Mouse (Mus musculus) skeletal muscle tissue, adult 2 months (tissue): ENCODE results near the gene Col4a2.

Experiments used
- DNase-seq: peaks from one replicate; pipeline ENCODE4 v3.0.0-alpha.2; 2012; ENCODE audit warnings: low read depth, low spot score

Col4a2 gene

DNA sequence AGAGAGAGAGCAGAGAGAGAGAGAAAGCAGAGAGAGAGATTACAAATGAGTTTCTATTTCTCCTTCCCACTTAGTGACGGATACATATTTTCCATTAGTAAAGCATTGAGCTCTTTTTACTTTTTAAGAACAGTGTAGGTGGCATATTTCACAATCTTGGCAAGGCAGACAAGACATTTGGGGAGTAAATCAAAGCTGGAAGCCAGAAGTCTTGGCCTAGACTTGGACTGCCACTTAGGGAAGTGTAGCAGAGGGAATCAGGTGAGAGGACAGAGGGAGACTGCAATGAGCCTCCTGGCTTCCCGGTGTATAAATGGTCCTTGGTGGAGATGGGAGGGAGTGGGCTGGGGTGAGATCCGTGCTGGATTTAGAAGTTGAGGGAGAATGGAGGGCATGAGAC lies 70.3 kb downstream of the Col4a2 start:
- no peak for DNase-seq

DNA sequence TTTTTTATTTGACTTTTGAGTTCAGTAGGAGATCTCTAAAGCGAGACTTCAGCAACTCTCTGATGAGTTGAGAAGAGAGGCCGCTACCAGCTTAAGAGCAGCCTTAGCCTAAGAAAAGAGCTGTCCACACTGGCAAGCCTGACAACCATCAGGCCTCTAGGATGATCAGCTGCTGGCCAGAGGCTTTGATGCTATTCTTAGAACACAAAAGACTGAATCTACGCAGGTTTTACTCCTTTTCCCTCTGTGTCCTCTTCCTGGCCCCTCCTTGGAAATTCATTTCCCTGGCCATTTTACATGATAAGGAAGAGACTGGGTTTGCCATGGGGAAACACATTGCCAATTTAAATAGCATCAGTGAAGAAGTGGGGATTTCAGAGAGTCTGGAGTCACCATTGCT lies 70.8 kb downstream of the Col4a2 start:
- no peak for DNase-seq

DNA sequence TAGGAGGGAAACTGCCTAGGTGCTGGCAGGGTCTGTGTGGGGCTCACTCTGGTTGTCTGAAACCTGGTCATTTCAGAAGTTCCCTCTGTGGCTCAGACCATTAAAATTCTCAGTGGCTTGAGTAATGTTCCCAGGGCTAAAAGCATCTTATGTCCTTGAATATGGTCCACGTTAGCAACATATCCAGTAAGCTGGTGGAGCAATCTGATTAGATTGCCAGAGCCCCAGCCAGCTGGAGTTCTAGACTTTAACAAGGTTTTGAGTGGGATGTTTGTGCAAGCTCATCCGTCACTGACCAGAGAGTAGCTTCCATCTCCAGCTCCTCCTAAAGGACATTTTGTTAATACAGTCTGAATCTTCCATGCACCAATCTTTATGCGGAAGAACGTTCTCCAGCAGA lies 72.2 kb downstream of the Col4a2 start:
- DNase-seq: no peak

DNA sequence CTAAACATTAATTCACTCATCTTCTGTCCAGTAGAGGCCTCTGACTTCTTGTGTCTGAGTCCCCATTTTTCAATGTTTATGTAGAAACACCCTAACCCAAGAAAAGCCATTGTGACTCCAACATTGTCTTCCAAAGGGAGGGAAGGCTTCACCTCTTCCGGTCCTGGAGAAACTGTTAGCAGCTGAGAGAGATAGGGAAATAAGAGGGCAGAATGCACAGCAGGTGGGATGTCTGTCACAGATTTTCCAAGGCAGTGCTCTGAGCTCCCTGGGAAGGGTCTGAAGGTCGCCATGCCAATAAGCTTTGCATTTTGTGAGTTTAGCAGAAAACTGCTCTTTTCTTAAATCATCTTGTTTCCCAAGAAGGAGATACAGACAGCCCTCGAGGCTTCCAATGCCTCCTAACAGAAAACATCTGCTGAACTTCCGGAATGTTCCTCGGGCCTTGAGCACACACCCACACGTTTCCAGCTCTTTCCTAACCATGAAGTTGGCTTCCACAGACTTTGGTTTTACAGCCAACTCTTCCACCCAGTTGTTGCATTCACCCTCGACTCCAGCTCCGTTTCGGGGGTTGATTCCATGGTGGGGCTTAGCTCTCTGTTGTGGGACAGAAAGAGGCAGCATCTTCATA lies 72.8 kb downstream of the Col4a2 start:
- peak; percentile 69 for DNase-seq

DNA sequence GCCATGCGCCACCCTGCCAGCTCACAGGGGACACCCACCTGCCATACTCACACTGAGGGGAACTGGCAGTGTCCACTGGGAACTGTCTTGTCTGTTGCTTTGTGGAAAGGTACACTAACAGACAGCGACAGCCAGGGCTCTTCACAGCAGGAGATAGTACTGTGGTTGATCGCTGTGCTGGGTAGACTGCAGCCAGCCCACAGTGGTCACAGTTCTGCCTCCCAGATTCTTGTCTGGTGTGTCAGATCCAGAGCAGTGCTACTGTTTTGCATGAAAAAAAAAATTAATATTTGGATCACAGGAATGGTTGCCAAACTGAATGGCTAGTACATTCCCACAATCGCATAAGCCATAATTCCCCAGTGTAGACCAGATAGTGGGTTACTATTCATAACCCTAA lies 74.7 kb downstream of the Col4a2 start:
- no peak for DNase-seq

DNA sequence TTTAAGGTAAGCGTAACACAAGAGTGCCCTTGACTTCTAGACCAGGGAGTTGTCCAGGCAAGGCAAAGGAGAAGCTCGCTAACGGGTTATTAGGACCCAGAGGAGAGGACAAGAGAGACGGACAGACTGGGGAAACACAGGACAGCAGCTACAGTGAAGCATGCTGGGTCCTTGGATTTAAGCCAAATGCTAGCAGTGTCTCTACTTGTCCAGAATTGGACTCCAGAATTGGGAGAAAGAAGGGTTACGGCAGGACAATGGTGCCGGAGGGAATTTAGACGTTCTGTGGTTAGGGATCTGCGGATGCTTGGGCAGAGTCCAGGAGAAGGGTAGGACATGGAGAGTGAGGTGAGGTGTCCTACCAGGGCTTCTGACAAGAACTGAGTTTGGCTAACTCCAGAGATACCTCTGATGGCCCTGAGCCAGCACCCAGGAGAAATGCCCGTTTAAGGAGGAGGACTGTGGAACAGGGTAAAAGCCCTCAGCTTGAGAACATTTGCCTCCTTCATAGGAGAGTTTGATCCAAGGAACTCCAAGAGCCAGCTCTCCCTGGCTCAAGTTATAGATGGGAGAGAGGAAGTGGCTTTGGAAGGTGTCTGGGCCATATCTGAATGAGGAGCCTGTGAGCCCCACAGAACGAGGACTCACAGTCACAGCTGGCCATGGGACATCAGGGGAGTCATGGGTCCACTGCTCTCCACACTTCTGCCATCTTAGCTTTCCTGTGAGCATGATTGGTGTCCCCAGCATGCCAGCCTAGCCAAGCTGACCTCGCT lies 76.9 kb downstream of the Col4a2 start:
- no peak for DNase-seq

DNA sequence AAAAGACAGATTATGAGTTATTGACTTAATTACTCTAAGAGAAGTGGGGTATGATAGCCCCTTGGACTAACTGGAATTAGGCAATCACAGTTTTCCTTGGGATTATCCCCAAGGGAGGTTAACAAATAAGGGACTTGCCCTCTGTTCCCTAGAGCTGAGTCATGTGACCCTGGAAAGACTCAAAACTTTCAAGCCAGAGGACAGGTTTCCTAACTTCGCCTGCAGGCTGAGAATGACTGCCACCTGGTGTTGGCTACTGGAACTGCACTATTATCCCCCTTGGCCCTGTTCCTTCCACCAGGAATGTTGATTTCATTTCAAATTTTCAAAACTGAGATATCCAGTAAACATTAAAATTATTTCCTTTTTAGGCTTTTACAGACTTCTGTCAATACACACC lies 80.1 kb downstream of the Col4a2 start:
- peak; percentile 75 for DNase-seq

DNA sequence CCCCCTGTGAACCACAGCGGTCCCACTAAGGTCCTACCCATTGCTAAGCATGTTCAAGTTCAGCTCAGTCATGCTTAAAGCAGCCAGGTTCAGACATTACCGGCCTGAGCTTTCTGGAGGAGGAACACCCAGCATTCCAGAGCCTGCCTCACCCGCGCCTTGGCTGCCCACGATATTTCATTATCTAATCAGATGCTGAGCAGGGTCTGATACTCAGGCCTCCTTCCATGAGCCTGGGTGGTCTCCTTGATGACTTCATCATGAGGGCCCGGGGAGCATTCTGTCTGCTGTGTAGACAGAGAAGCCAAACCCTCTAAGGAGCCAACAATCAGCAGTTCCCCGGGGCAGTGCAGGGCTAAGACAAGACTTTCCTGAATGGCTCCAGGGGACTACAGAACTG lies 80.6 kb downstream of the Col4a2 start:
- no peak for DNase-seq

DNA sequence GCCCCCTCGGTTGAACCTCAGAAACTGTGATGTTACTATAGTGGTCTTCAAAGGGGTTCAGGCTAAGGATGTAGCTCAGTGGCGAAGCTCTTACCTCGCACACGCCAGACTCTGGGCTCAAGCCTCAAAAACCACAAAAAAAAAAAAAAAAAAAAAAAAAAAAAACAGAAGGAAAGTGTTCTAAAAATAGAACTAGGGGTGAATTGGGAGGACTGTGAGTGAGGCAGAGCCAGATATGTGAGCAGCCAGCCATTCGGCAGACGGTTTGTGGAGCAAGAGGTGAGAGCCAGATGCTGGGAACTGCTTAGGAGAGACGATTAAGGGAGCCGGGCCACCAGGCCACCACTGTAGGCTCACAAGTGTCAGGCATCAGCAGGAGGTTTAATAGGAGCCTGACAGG lies 81.0 kb downstream of the Col4a2 start:
- no peak for DNase-seq

DNA sequence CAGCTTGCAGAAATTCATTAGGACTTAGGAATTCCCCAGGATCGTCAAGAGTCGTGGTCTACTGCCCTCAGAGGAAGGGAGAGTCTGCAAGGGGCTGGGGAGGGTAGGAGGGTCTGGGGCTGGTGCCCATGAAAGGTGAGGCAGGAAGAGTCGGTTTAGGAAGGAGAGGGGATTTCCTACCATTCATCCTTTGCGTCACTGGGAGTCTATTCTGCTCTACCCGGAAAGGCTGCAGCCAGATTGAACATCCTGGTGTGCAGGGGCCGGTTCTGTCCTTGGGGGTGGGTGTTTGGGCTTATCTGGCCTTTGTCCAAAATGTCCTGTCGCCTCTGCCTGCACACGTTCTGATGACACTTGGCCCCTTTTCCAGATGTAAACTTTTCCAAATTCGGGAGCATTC lies 82.2 kb downstream of the Col4a2 start:
- no peak for DNase-seq

DNA sequence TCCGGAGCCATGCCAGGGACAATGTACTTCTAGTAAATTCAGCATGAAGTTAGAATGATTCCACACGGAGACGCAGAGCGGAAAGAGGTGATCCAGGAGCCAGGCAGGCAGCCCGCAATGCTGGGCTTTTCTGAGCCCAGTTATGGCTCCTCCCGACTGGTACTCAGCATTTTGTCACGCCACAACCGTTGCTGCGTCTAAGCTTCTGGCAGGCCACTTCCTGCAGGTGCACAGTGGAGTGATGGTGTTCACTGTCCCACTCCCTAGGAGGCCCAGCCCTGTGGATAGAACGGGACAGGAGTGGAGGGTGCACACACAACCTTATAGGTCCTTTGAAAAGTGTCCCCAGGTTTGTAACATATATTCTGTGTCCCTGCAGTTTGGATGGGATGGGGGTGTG lies 83.0 kb downstream of the Col4a2 start:
- no peak for DNase-seq

DNA sequence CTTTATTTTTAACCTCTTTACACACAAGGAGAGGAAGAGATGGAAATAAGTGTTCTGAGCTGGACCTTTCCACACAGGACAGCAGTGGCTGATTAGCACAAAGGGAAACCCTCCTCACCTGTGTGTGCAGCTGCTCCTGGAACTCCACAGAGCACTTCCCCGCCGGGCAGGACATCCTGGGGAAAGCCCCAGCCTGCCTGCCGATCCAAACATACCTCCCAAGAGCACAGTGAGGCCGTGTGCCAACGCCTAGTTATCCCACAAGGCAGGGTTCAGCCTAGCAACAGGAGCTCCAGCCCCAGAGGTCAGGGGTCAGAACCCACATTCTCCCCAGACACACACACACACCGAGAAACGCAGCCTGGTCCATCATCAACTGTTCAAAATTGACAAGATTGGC lies 83.5 kb downstream of the Col4a2 start:
- no peak for DNase-seq

DNA sequence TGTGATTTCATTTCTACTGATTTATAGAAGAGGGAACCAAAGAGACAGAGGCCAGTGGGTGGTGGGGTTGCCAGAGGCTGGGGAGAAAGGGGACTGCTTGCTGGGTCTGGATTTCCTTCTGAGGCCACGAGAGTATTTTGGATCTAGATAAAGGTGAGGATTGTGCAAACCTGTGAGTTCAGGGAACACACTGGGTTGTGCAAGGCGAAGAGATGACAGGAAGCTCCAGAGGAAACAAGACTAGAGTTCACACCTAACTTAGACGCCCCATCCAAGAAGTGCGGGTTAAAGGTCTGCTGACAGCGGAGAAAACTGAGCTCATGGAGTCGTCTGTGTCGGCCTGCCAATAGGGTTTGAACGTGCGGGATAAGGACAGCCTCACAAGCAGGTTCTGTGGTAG lies 84.5 kb downstream of the Col4a2 start:
- no peak for DNase-seq

DNA sequence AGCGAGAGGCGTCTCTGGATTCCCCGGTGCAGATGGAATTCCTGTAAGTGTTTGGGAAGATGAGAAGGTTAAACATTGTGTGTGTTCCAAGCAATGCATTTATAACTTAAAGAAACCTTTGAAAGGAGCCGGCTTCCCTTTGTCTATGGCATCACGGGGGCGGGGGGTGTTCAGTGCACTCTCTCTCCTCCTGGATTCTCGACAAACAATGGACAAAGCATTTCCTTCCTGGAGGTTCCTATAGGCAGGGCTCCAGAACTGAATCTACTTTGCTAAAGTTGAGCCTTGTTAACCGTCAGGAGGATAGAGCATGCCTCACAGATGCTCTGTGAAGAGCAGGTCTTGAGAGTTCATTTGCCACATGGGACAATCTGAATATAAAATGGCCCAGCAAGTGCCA lies 87.1 kb downstream of the Col4a2 start:
- DNase-seq: no peak

DNA sequence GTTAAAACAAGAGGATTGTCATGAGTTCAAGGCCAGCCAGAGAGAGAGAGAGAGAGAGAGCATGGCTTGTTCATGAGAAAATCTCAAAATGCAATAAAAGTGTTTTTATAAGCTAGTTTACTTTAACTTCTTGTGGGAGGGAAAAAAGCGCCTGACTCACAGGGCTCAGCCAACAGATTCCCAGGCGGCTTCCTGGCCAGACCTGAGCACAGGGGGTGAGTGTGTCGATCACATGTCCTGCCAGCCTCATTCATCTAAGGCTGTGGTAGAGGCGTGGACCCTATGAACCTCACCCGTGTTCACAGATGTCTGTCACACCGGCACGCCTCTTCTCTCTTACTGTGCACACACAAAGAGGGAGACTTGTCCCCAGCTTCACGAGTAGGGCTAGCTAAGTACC lies 87.6 kb downstream of the Col4a2 start:
- DNase-seq: no peak

DNA sequence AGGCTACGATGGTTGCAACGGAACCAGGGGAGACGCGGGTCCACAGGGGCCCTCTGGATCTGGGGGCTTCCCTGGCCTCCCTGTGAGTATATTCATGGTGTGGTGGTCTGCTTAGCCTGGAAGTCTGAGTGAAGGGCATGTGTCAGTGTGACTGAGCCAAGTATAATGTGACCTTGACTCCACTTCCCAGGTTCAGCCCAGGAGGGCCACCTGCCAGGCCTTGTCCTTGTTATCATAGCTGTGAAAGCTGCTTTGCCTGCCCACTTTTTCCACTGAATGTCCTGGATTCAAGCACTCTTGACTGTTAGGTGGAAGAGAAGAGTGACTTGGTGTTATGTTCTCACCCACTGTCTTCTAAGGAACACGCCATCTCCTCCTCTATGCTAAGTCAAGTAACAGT lies 88.6 kb downstream of the Col4a2 start:
- no peak for DNase-seq

DNA sequence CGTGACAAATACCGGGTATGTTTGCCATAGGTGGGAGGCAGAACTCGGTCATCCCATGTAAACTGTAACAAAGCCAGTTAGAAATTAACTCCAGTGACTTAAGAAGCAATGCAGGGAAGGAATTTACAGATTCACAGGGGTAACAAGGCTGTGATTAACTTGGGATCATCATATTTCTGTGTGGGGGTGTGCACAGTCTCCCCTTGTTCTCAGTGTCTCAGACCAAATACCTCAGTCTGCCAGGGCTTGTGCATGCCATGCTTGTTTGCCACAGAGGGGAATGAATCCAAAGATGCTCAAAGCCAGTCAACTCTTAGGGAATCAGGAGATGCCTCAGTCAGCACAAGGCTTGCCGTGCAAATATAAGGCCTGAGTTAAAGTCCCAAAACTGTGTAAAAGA lies 89.6 kb downstream of the Col4a2 start:
- no peak for DNase-seq

DNA sequence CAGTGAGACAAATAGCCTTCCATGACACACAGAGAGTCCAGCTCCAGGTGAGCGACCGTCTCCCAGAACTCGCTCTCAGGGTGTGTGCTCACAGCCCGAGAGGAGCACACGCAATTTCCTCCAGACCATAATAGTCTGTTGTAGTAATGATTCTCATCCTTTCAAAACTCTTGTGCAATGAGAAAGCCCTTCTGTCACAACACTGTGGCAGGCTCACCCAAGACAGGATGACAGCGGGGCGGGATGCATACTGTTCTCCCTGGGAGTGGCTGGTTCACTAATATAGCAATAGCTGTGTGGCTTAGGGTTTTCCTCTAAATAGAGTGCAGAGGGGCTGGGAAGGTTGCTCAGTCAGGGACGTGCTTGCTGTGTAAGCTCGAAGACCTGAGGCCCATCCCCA lies 91.2 kb downstream of the Col4a2 start:
- no peak for DNase-seq

DNA sequence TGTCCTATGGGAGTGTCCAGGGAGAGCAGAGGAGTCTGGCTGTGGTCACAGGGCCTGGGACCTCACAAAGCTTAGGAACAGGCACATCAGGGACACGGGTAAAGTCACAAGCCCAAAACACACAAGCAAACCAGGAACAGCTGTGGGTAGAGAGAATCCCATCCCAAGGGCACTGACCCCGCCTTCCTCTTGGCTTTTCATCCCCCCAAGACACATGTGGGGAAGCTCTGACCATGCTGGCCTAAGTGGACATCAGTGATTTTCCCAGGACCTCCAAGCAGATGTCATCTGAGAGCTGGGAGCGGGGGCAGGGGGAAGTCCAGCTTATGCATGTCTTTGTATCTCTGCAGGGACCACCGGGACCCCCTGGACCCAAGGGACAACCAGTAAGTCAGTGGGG lies 92.0 kb downstream of the Col4a2 start:
- no peak for DNase-seq

DNA sequence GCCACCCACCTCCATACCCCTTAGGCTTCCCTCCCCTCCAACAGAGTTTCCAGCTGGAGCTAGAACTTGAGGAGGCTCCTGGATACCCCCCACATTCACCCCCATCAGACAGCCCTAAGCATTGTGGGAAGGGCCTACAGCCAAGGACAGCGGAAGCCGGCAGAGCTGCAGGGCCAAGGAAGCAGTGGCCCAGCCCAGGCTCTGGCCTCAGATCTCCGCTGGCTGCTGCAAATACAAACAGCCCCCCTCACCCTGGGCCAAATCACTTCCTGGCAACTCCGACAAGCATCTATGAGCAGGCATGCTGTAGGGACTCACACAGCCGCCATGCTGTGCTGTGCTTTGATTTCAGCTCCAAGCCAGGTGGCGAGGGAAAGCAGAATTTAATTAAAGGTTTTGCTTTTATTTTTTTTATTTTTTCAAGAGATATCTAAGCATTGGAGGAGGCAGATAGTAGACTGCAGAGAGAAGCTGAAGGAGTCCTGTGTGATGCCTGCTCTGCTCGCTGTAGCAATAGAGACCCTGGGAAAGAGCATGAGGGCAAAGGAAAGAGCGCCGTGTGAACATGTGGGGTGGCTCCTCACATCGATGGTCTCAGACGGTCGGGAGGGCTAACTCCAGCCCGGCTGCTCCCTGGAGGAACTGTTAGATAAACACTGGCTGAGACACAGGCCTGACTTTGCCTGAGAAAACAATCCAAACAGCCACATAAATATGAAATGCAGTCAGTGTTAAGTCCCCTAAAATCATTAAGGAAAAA lies 93.3 kb downstream of the Col4a2 start:
- DNase-seq: peak; percentile 70

DNA sequence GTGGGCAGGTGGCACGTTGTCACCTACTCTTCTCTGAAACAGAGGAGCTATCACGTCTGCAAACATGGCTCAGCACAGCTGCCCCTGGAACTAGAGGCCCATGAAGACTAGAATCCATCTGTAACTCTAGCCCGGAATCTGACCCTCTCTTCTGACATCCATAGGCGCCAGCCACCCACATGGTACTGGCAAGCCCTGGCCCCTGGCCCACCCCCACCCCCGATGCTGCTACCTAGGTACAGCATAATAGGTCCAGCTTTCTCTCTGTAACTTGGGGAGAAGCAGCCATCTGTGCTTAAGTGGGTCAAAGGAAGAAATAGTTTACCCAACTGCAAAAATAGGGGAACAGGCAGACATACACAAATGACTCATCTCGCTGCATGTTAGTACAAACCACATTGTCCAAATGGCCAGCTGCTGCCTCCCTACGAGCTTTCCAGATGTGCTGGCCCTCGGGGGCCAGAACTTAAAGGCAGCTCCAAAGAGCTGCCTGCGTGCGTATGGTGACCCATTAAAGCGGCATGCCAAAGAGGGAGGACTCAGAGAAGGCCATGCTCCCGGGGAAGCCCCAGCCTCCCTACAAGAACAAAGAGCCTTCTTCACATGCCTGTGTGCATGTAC lies 99.0 kb downstream of the Col4a2 start:
- DNase-seq: peak; percentile 52

DNA sequence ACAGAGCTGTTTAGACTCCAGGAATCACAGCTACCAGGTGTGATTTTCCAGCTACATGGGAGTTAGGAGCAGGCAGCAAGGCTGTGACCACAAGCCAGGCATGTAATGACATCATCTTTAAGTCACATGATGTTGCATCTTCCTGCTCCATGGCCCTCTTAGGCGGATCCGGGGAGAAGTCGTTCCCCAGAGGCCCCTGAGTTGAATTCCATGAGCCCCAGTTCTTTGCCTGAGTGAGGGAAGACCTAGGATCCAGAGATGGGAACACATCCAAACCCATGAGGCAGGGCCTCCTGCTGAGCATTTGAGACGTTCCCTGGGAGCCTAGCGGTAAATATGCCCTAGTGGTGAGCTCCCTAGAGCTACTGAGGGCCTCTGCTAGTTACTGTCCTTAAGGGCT lies 99.8 kb downstream of the Col4a2 start:
- peak; percentile 53 for DNase-seq
